Mouse (Mus musculus): ENCODE data around the gene Gde1. TPM values are rescaled to one million over a fixed set of nuclear protein-coding genes. Genes with fewer than 3 reads are reported as not detected.
A peak's percentile ranks its signal among the peaks of the same experiment; 100 is the strongest.

Gene Gde1
- polyA plus RNA-seq, 1 experiment from 2014 or later = 255 TPM

- H3K9me3 ChIP-seq (ENCODE audit: control insufficient read depth, low read length) = no peaks in the 10 kb centered on the region
- peak within 1 kb of the TSS; percentile 78; the same call in 1 of the 2 replicates for H3K27ac ChIP-seq (ENCODE audit: low read depth, low read length)
- ATAC-seq (ENCODE audit: low read depth) = peak; percentile 98
- under 1% methylated on average over 48 of the region's 48 CpGs for WGBS
- H3K4me3 ChIP-seq (ENCODE audit: low read depth, low read length) = peak within 1 kb of the TSS; percentile 81
- peak within 1 kb of the TSS; percentile 55 for H3K4me2 ChIP-seq (ENCODE audit: low read depth, low read length)
- peaks cover 9% of the 10 kb centered on the region; the same call in 1 of the 2 replicates for H3K36me3 ChIP-seq (ENCODE audit: control insufficient read depth, insufficient read depth, low read length)
- peak within 1 kb of the TSS; percentile 67 for H3K9ac ChIP-seq (replicated peaks; ENCODE audit: low read depth, low read length)
- no peaks in the 10 kb centered on the region for H3K27me3 ChIP-seq (ENCODE audit: control insufficient read depth, insufficient read depth, low read length)
- peaks cover 10% of the 10 kb centered on the region for H3K4me1 ChIP-seq (ENCODE audit: control insufficient read depth, insufficient read depth, low read length)
Measured at GRCm38 (mm10) chr7:118712228-118713173, 6.9 kb upstream of the Gde1 start, which contains the start of gene Ccp110. Gene Ccp110, plus strand, starts transcription at chr7:118712552.

GRCm38 (mm10) chr7:118710776-118711175 is 5.2 kb upstream of the Gde1 start:
- no peak overlapping the region for H3K9ac ChIP-seq (replicated peaks; ENCODE audit: low read depth, low read length)
- 74% methylated on average over 5 of the region's 5 CpGs for WGBS
- no peak overlapping the region for H3K27ac ChIP-seq (ENCODE audit: low read depth, low read length)
- H3K27me3 ChIP-seq (ENCODE audit: control insufficient read depth, insufficient read depth, low read length) = no peaks in the 10 kb centered on the region
- no peaks in the 10 kb centered on the region for H3K9me3 ChIP-seq (ENCODE audit: control insufficient read depth, low read length)
- no peak overlapping the region for H3K4me3 ChIP-seq (ENCODE audit: low read depth, low read length)
- ATAC-seq (ENCODE audit: low read depth) = no peak
- H3K4me1 ChIP-seq (ENCODE audit: control insufficient read depth, insufficient read depth, low read length) = peaks cover 10% of the 10 kb centered on the region
- H3K36me3 ChIP-seq (ENCODE audit: control insufficient read depth, insufficient read depth, low read length) = peaks cover 7% of the 10 kb centered on the region; the same call in 1 of the 2 replicates
- no peak overlapping the region for H3K4me2 ChIP-seq (ENCODE audit: low read depth, low read length)

GRCm38 (mm10) chr7:118708002-118708401 is 2.4 kb upstream of the Gde1 start:
- no peak overlapping the region for H3K4me2 ChIP-seq (ENCODE audit: low read depth, low read length)
- H3K27me3 ChIP-seq (ENCODE audit: control insufficient read depth, insufficient read depth, low read length) = peaks cover 4% of the 10 kb centered on the region; the same call in 1 of the 2 replicates
- H3K36me3 ChIP-seq (ENCODE audit: control insufficient read depth, insufficient read depth, low read length) = no peaks in the 10 kb centered on the region
- H3K4me1 ChIP-seq (ENCODE audit: control insufficient read depth, insufficient read depth, low read length) = peaks cover 20% of the 10 kb centered on the region
- no peak overlapping the region for H3K4me3 ChIP-seq (ENCODE audit: low read depth, low read length)
- H3K9me3 ChIP-seq (ENCODE audit: control insufficient read depth, low read length) = no peaks in the 10 kb centered on the region
- no peak overlapping the region for H3K9ac ChIP-seq (replicated peaks; ENCODE audit: low read depth, low read length)
- H3K27ac ChIP-seq (ENCODE audit: low read depth, low read length) = no peak overlapping the region
- WGBS = 89% methylated on average over 4 of the region's 4 CpGs
- no peak for ATAC-seq (ENCODE audit: low read depth)

- no peak overlapping the region for H3K4me3 ChIP-seq (ENCODE audit: low read depth, low read length)
- WGBS = 86% methylated on average over 2 of the region's 2 CpGs
- peaks cover 4% of the 10 kb centered on the region; the same call in 1 of the 2 replicates for H3K27me3 ChIP-seq (ENCODE audit: control insufficient read depth, insufficient read depth, low read length)
Measured at GRCm38 (mm10) chr7:118707216-118707615, 1.6 kb upstream of the Gde1 start.

GRCm38 (mm10) chr7:118706488-118706887 is 910 bp upstream of the Gde1 start:
- no peak for ATAC-seq (ENCODE audit: low read depth)
- Histone ChIP-seq H3K4me3 (ENCODE audit: low read depth, low read length) (no peak overlapping the region), H3K9ac (replicated peaks; ENCODE audit: low read depth, low read length) (no peak overlapping the region), H3K27me3 (ENCODE audit: control insufficient read depth, insufficient read depth, low read length) (peaks cover 4% of the 10 kb centered on the region; the same call in 1 of the 2 replicates), H3K27ac (ENCODE audit: low read depth, low read length) (no peak overlapping the region), H3K36me3 (ENCODE audit: control insufficient read depth, insufficient read depth, low read length) (no peaks in the 10 kb centered on the region), H3K4me1 (ENCODE audit: control insufficient read depth, insufficient read depth, low read length) (peaks cover 19% of the 10 kb centered on the region), H3K4me2 (ENCODE audit: low read depth, low read length) (no peak overlapping the region; the same call in 1 of the 2 replicates), H3K9me3 (ENCODE audit: control insufficient read depth, low read length) (no peaks in the 10 kb centered on the region)
- 90% methylated on average over 5 of the region's 5 CpGs for WGBS

More at GRCm38 (mm10) chr7:118707216-118707615, 1.6 kb upstream of the Gde1 start:
- no peak for ATAC-seq (ENCODE audit: low read depth)
- Histone ChIP-seq H3K9me3 (ENCODE audit: control insufficient read depth, low read length) (no peaks in the 10 kb centered on the region), H3K4me1 (ENCODE audit: control insufficient read depth, insufficient read depth, low read length) (peaks cover 19% of the 10 kb centered on the region), H3K27ac (ENCODE audit: low read depth, low read length) (no peak overlapping the region), H3K4me2 (ENCODE audit: low read depth, low read length) (no peak overlapping the region), H3K36me3 (ENCODE audit: control insufficient read depth, insufficient read depth, low read length) (no peaks in the 10 kb centered on the region), H3K9ac (replicated peaks; ENCODE audit: low read depth, low read length) (no peak overlapping the region)

- Histone ChIP-seq H3K27me3 (ENCODE audit: control insufficient read depth, insufficient read depth, low read length) (peaks cover 4% of the 10 kb centered on the region; the same call in 1 of the 2 replicates), H3K27ac (ENCODE audit: low read depth, low read length) (peak overlapping the region; percentile 93; the same call in 1 of the 2 replicates), H3K4me1 (ENCODE audit: control insufficient read depth, insufficient read depth, low read length) (peaks cover 19% of the 10 kb centered on the region), H3K9me3 (ENCODE audit: control insufficient read depth, low read length) (no peaks in the 10 kb centered on the region), H3K9ac (replicated peaks; ENCODE audit: low read depth, low read length) (peak overlapping the region; percentile 95; the same call in 1 of the 2 replicates), H3K4me3 (ENCODE audit: low read depth, low read length) (peak overlapping the region; percentile 90), H3K36me3 (ENCODE audit: control insufficient read depth, insufficient read depth, low read length) (no peaks in the 10 kb centered on the region), H3K4me2 (ENCODE audit: low read depth, low read length) (peak overlapping the region; percentile 63)
- WGBS = 36% methylated on average over 6 of the region's 6 CpGs
- no peak for ATAC-seq (ENCODE audit: low read depth)
Measured at GRCm38 (mm10) chr7:118706051-118706450, 473 bp upstream of the Gde1 start.

- no peaks in the 10 kb centered on the region for H3K9me3 ChIP-seq (ENCODE audit: control insufficient read depth, low read length)
- peaks cover 19% of the 10 kb centered on the region for H3K4me1 ChIP-seq (ENCODE audit: control insufficient read depth, insufficient read depth, low read length)
- H3K4me2 ChIP-seq (ENCODE audit: low read depth, low read length) = peak overlapping the region; percentile 63
- ATAC-seq (ENCODE audit: low read depth) = no peak
- no peaks in the 10 kb centered on the region for H3K36me3 ChIP-seq (ENCODE audit: control insufficient read depth, insufficient read depth, low read length)
- no peak overlapping the region for H3K27ac ChIP-seq (ENCODE audit: low read depth, low read length)
- WGBS = 73% methylated on average over 9 of the region's 9 CpGs
- peaks cover 4% of the 10 kb centered on the region; the same call in 1 of the 2 replicates for H3K27me3 ChIP-seq (ENCODE audit: control insufficient read depth, insufficient read depth, low read length)
- H3K4me3 ChIP-seq (ENCODE audit: low read depth, low read length) = peak overlapping the region; percentile 90
- no peak overlapping the region for H3K9ac ChIP-seq (replicated peaks; ENCODE audit: low read depth, low read length)
Measured at GRCm38 (mm10) chr7:118704001-118704850, 1.4 kb downstream of the Gde1 start.

GRCm38 (mm10) chr7:118703144-118703561 is 2.4 kb downstream of the Gde1 start:
- WGBS = 94% methylated on average over 15 of the region's 15 CpGs
- ATAC-seq (ENCODE audit: low read depth) = no peak
- H3K27me3 ChIP-seq (ENCODE audit: control insufficient read depth, insufficient read depth, low read length) = peaks cover 4% of the 10 kb centered on the region; the same call in 1 of the 2 replicates
- H3K9ac ChIP-seq (replicated peaks; ENCODE audit: low read depth, low read length) = no peak overlapping the region
- no peaks in the 10 kb centered on the region for H3K9me3 ChIP-seq (ENCODE audit: control insufficient read depth, low read length)
- no peak overlapping the region for H3K27ac ChIP-seq (ENCODE audit: low read depth, low read length)
- no peak overlapping the region for H3K4me3 ChIP-seq (ENCODE audit: low read depth, low read length)
- H3K4me1 ChIP-seq (ENCODE audit: control insufficient read depth, insufficient read depth, low read length) = peaks cover 19% of the 10 kb centered on the region
- H3K4me2 ChIP-seq (ENCODE audit: low read depth, low read length) = peak overlapping the region; percentile 63; the same call in 1 of the 2 replicates
- H3K36me3 ChIP-seq (ENCODE audit: control insufficient read depth, insufficient read depth, low read length) = no peaks in the 10 kb centered on the region
